Mouse (Mus musculus): ENCODE results near the gene Rnd1.

The Rnd1 gene

GRCm38 (mm10) chr15:98677977-98678376 is 716 bp upstream of the Rnd1 start:
- DNase-seq (ENCODE audit: low spot score in 2 of 2): no peak

DNA sequence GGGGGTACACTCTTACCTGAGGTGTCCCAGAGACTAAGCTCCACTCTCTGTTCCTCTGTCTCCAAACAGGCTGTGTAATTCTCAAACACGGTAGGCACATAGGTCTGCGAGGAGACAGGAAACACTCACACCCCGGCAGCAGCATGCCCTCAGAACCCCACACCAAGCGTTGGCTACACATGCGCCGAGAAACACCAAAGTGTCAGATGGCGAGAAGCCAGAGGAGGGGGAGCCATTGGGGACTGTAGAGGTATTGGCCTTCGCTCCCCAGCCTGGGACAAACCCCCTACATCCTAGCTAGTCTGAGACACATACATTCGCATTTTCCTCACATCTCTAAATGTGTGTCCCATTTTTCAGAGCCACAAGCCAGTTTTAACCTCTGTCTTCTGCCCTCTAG is 790 bp downstream of the Rnd1 start:
- DNase-seq (ENCODE audit: low spot score in 2 of 2): no peak

GRCm38 (mm10) chr15:98675634-98676250 is 1.5 kb downstream of the Rnd1 start:
- DNase-seq (ENCODE audit: low spot score in 2 of 2): no peak

- no peak for DNase-seq (ENCODE audit: low spot score in 2 of 2)
These were observed 2.2 kb downstream of the Rnd1 start for GRCm38 (mm10) chr15:98674994-98675545.

DNA sequence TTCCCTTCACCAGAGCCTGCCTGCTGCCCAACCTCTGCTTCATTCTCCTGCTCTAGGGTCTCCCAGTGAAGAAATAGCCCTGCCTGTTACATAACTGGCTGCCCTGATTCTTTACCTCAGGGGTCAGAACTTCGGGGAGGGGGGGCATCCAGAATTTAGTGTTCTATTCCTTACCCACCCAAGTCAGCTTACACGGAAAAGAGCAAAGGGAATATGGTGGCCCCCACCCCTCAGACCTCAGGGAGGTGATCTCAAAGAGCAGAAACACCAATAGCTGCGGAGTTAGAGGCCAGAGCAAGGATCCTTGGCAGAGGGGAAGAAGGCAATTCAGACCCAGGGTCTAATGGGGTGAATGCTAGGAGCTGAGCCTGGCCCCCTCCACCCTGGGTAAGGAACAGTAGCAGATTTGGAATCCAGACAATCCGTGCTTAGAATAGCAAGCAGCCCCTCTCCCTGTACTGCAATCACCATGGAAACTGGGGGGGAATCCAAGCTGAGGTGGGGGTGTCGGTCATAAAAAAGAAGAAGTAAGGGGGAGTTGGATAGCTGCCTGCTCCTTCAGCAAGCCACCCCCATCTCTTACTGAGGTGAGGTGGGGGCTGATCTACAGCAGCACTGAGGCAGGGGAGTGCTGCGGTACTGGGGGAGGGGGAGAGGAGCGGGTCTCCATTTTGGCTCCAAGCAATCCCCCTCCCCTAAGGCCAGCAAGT is 2.8 kb downstream of the Rnd1 start:
- no peak for DNase-seq (ENCODE audit: low spot score in 2 of 2)

DNA sequence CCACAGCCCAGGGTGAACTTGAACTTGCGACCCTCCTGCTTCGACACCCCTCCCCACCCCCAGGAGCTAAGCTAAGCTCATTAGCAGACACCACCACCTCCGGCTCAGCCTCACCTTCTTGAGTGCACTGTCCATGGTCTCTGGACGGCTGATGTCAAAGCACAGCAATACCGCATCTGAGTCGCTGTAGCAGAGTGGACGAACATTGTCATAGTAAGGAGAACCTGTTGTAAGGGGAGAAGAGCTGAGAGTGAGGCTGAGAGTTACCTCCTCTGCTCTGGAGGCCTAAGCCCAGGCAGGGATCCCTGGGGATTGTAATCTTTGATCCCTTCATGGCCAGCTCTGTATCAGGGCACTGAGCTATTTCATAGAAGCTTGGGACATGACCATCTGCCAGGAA is 3.5 kb downstream of the Rnd1 start:
- no peak for DNase-seq (ENCODE audit: low spot score in 2 of 2)

- no peak for DNase-seq (ENCODE audit: low spot score in 2 of 2)
These were observed 4.7 kb downstream of the Rnd1 start for GRCm38 (mm10) chr15:98672592-98672991.

- DNase-seq (ENCODE audit: low spot score in 2 of 2): no peak
These were observed 13.0 kb downstream of the Rnd1 start for GRCm38 (mm10) chr15:98664042-98664907.

- peak; percentile 87 to 95 for DNase-seq (ENCODE audit: low spot score in 2 of 2)
These were observed 14.4 kb downstream of the Rnd1 start, which contains the start of gene Ddx23 for GRCm38 (mm10) chr15:98662567-98663545. Ddx23 (minus strand) TSS chr15:98662894.

GRCm38 (mm10) chr15:98662198-98662566 is 15.1 kb downstream of the Rnd1 start:
- no peak for DNase-seq (ENCODE audit: low spot score in 2 of 2)

GRCm38 (mm10) chr15:98656982-98657751 is 20.1 kb downstream of the Rnd1 start:
- DNase-seq (ENCODE audit: low spot score in 2 of 2): no peak

- DNase-seq (ENCODE audit: low spot score in 2 of 2): no peak
These were observed 25.1 kb downstream of the Rnd1 start for GRCm38 (mm10) chr15:98652174-98652573.

DNA sequence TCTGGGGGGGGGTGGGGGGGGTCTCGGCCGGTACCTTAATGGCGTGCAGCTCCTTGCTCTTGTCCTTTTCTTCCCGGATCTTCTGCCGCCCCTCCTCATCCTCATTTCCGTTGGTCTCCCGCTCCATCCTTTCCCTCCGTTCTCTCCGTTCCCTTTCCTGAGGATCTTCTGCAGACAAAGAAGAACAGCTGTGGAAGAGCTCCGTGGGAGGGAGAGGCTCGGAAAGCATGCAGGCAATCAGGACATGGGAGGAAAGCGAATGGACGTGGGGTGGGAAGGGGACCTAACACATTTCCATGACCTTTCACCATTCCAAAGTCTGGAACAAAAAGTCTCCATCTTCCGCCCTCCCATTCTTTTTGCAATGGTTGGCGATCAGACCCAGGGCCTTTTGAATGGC is 25.8 kb downstream of the Rnd1 start:
- no peak for DNase-seq (ENCODE audit: low spot score in 2 of 2)

DNA sequence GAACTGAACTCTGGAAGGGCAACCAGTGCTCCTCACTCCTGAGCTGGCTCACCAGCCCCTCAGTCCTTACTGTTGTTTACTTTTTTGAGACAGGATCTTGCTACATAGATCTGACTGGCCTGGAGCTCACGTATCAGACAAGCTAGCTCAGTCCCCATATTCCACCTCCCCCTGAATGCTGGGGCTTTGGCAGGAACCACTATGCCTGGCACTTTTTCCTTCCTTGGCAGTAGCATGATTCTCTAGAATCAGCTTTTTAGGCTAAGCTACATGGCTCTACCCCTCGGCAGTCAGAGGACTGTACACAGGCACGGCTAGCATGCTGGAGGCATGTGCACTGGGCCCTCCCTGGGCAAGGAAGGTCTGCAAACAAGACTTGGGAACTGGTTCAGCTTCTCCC is 29.2 kb downstream of the Rnd1 start:
- no peak for DNase-seq (ENCODE audit: low spot score in 2 of 2)

DNA sequence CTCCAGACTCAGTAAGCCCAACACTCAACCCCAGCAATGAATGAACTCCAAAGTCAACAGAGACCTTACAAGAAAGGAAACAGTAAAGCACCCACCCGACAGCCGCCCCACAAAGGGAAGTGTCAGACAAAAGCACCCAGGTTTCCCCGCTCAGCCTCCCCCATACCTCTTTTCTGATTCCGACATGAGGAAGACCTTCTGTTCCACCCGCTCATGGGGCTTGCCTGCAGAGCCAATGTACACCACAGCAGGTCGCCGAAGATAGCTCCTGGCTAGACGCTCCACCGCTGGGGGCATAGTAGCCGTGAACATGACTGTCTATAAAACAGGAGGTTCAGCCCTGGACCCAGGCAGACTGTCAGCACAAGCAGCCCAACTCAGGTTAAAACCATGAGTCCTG is 30.0 kb downstream of the Rnd1 start:
- DNase-seq (ENCODE audit: low spot score in 2 of 2): no peak

- DNase-seq (ENCODE audit: low spot score in 2 of 2): no peak
These were observed 30.5 kb downstream of the Rnd1 start for GRCm38 (mm10) chr15:98646737-98647136.

DNA sequence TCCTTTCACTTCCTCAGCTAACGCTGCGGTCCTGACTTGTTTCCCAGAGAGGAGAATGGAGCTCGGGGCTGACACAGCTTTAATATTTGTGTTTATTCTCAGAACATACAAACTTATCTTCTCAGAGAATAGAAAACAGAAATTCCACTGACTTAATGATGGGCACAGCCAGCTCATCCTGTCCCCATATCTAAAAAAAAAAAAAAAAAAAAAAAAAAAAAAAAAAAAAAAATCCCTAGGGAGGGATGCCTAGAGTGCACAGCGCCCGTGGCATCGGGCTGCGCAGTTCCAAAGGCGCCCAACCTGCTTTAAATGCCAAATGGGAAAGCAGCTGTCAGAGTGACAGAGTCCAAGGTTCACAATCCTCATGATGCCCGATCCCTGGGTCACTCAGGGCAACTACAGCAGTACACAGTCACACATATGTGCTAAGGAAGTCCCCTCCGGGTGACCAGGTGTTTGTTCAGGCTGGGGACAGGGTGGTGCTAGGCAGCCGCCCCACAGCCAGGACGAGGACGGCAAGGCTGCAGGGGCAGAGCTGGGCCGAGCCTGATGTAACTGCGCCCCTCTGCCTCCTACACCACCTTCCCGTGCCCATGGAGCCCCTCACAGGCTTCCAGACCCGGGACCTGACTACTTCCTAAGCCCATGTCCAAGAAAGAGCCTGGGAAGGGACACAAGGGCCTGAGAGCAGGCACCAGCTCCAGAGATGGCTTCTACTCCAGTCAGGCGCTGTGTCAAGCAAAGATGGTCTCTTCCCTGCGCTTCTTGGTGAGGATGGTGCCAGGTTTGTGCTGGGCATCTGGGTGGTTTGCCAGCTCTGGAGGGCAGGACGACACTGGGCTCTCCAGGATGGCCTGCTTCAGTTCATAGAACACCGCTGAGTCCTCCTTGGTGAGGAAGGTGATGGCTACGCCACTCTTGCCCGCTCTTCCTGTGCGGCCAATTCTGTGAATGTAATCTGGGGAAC is 31.9 kb downstream of the Rnd1 start:
- no peak for DNase-seq (ENCODE audit: low spot score in 2 of 2)

DNA sequence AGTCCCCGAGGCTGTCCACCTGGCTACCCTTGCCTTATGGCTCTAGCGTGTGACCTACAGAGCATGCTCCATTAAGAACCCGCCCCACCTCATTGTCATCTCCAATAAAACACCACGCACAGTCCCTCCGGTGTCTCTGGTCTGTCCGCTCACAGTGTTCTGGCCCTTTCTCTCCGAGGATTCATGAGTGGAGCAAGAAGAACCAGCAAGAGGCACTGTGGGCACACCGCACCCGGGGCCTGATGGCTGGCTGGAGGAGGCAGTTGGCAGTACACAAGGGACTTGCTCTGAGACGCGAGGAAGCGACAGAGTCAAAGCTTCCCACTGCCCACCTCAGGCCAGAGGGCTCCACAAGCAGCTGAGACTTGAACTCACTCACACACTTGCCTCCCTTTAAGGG is 32.9 kb downstream of the Rnd1 start:
- DNase-seq (ENCODE audit: low spot score in 2 of 2): no peak

DNA sequence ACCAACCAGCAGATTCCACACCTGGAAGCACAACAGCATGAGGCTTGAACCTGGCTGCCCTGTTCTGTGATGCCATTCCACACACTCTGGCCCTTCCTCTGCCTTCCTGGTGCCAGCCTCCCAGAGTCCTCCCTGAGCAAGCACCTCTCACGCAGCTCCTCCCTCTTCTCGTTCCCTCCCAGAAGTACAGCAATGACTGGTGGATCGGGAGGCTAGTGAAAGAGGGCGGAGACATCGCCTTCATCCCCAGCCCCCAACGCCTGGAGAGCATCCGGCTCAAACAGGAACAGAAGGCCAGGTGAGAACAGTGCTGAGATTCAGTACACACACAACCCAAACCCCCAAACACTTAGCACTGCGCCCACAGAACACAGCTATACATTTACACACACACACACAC is 37.1 kb downstream of the Rnd1 start:
- no peak for DNase-seq (ENCODE audit: low spot score in 2 of 2)

Data from spleen, postnatal 14 days (tissue).